Mouse (Mus musculus) midbrain, embryonic 14.5 days (tissue): ENCODE measurements around the gene Mcoln3. TPM values are rescaled to one million over a fixed set of nuclear protein-coding genes. Genes with fewer than 3 reads are reported as not detected.

Experiments
- ATAC-seq: fragments of 200-750 bp; cut with Nextera tagmentation; 2 replicates; pipeline ENCODE4 v1.8.0; 2017; ENCODE audit warnings: moderate number of reproducible peaks, moderate library complexity; ENCODE audit not compliant: low FRiP score, low TSS enrichment
- DNase-seq: peaks from one replicate; pipeline ENCODE4 v3.0.0-alpha.2; 2015
- H3K27ac ChIP-seq: fragments of 300-500 bp; sonication (generic); replicated peaks from 2 replicates; pipeline ENCODE4 v1.5.1; 2014; ENCODE audit warnings: mild to moderate bottlenecking, low read depth, low read length, moderate library complexity
- H3K27me3 ChIP-seq: fragments of 300-500 bp; sonication (generic); 2 replicates; pipeline ENCODE4 v1.6.1; 2014; ENCODE audit warnings: low read length, control low read depth, mixed read lengths; ENCODE audit not compliant: control insufficient read depth, insufficient read depth
- H3K36me3 ChIP-seq: fragments of 300-500 bp; sonication (generic); 2 replicates; pipeline ENCODE4 v1.6.1; 2014; ENCODE audit warnings: low read length, control low read depth; ENCODE audit not compliant: control insufficient read depth, insufficient read depth
- H3K4me1 ChIP-seq: fragments of 300-500 bp; sonication (generic); 2 replicates; pipeline ENCODE4 v1.6.1; 2014; ENCODE audit warnings: mild to moderate bottlenecking, antibody characterized with exemption, low read length, control low read depth; ENCODE audit not compliant: control insufficient read depth, insufficient read depth
- H3K4me2 ChIP-seq: fragments of 300-500 bp; sonication (generic); 2 replicates; pipeline ENCODE4 v1.6.1; 2014; ENCODE audit warnings: mild to moderate bottlenecking, low read length, moderate library complexity
- H3K4me3 ChIP-seq: fragments of 300-500 bp; sonication (generic); replicated peaks from 2 replicates; pipeline ENCODE4 v1.5.1; 2014; ENCODE audit warnings: low read depth, low read length
- H3K9ac ChIP-seq: fragments of 300-500 bp; sonication (generic); replicated peaks from 2 replicates; pipeline ENCODE4 v1.6.1; 2014; ENCODE audit warnings: mild to moderate bottlenecking, low read length, moderate library complexity
- H3K9me3 ChIP-seq: fragments of 300-500 bp; sonication (generic); 2 replicates; pipeline ENCODE4 v1.6.1; 2016; ENCODE audit warnings: low read length, control low read depth, mixed read lengths; ENCODE audit not compliant: control insufficient read depth
- WGBS: fragments of 180-500 bp; shearing (Covaris S2); extraction: QIAGEN DNeasy Blood & Tissue Kit; methylation state at CpG from one replicate; pipeline ENCODE4 v1.1.7; 2014; 5-methylcytosine and 5-hydroxymethylcytosine counted together
- polyA plus RNA-seq: library from polyadenylated mRNA; unstranded; fragments of >200 nt; fragmentation: Nextera tagmentation; extraction: Ambion mirVana; gene quantifications from 2 replicates; pipeline ENCODE4 v1.2.1, GENCODE M21; 2014

The Mcoln3 gene
- polyA plus RNA-seq, 1 experiment from 2014 or later = 0.61 TPM

GRCm38 (mm10) chr3:146173030-146173429 lies 55.8 kb downstream of the Mcoln3 start:
- Histone ChIP-seq H3K9me3 (no peaks in the 10 kb centered on the region), H3K27me3 (no peaks in the 10 kb centered on the region), H3K4me3 (no peak overlapping the region), H3K36me3 (no peaks in the 10 kb centered on the region), H3K4me1 (no peaks in the 10 kb centered on the region), H3K27ac (no peak overlapping the region), H3K4me2 (no peak overlapping the region), H3K9ac (no peak overlapping the region)
- 78% methylated on average over 5 of the region's 5 CpGs for WGBS
- DNase-seq (no peak), ATAC-seq (no peak)

GRCm38 (mm10) chr3:146174215-146174614 lies 57.0 kb downstream of the Mcoln3 start:
- Histone ChIP-seq H3K4me2 (no peak overlapping the region), H3K4me1 (no peaks in the 10 kb centered on the region), H3K36me3 (no peaks in the 10 kb centered on the region), H3K27ac (no peak overlapping the region), H3K9ac (no peak overlapping the region), H3K27me3 (no peaks in the 10 kb centered on the region), H3K9me3 (no peaks in the 10 kb centered on the region), H3K4me3 (no peak overlapping the region)
- WGBS = 90% methylated on average over 9 of the region's 9 CpGs
- no peak for ATAC-seq
- DNase-seq = no peak

DNA sequence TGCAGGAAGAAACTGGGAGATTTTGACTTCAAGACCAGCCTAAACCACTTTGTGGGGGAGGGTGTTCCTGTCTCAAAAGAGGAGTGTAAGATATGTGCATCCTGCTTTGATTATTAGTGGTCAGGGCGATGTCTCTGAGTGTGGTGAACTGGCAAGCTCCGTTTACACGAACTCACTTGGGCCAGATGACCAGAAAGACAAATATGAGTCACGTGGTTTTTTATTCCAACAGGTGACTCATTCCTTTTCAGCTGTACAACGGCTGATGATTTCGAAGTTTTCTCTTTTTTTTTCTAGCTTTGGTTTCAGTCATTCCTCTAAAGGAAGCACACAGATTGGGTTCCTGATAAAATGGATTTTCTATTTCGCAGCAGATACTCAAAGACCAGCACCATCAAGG lies 60.0 kb downstream of the Mcoln3 start:
- 91% methylated on average over 7 of the region's 7 CpGs for WGBS
- ATAC-seq (no peak), DNase-seq (no peak)
- no peaks in the 10 kb centered on the region for H3K9me3 ChIP-seq
- H3K27me3 ChIP-seq = no peaks in the 10 kb centered on the region
- no peak overlapping the region for H3K9ac ChIP-seq
- no peak overlapping the region for H3K4me2 ChIP-seq
- H3K27ac ChIP-seq = no peak overlapping the region
- H3K4me3 ChIP-seq = no peak overlapping the region
- H3K4me1 ChIP-seq = no peaks in the 10 kb centered on the region
- no peaks in the 10 kb centered on the region for H3K36me3 ChIP-seq

DNA sequence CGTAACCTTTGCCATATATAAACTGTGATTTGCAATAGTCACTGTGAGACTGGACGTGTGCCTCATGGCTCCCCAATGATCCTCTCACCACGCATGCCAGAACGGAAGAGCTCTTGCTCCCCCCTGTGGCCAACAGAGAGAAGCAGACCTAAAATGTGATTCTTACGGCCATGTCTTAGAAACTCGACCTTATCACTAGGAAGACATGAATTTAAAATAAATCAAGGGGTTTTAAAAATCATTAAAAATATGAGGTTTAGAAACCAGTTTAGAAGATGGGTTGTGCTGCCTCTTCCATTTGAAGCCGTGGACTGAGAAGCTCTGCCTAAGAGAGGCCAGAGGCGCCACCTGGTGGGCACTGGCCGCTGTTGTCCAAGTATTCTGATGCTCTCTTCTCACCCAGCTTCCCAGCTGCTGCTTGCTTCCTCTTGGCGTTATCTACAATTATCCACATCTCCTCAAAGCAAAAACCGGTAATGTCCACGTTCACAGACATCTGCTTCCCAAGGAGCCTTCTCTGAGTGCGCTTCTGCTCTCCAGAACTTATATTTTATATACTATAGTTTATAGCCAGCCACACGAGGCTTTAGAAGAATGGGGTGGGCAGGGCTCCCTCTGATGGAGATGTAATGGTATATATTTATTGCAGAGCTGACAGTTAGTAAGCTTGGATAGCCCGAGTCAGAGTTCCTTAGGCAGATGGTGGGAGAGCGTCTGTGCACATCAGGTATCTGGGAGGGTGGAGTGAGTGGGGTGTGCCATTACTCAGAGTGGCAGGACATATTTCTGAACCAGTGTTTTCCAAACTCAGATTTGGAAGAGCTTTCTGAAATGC lies 60.7 kb downstream of the Mcoln3 start:
- WGBS = 5% methylated on average over 16 of the region's 16 CpGs

GRCm38 (mm10) chr3:146180341-146180740 lies 63.1 kb downstream of the Mcoln3 start:
- whole genome bisulfite sequencing = 43% methylated on average over 2 of the region's 2 CpGs
- Histone ChIP-seq H3K36me3 (no peaks in the 10 kb centered on the region), H3K9me3 (no peaks in the 10 kb centered on the region), H3K4me3 (no peak overlapping the region), H3K9ac (no peak overlapping the region), H3K27ac (no peak overlapping the region), H3K4me2 (no peak overlapping the region), H3K27me3 (no peaks in the 10 kb centered on the region), H3K4me1 (0 out of 2 replicates have a peak, but pooled peaks cover 3% of the 10 kb centered on the region)
- DNase-seq (no peak), ATAC-seq (no peak)

More for the DNA sequence above, 60.7 kb downstream of the Mcoln3 start:
- H3K27ac ChIP-seq = 0 out of 2 replicates have a peak overlapping the region, but pooled peaks have one; percentile 37
- ATAC-seq (peak; percentile 83), DNase-seq (peak; percentile 95)
- peak overlapping the region; percentile 47 for H3K9ac ChIP-seq
- H3K9me3 ChIP-seq = no peaks in the 10 kb centered on the region
- peak overlapping the region; percentile 60 for H3K4me2 ChIP-seq
- H3K4me1 ChIP-seq = no peaks in the 10 kb centered on the region
- H3K36me3 ChIP-seq = no peaks in the 10 kb centered on the region
- no peaks in the 10 kb centered on the region for H3K27me3 ChIP-seq
- peak overlapping the region; percentile 31 for H3K4me3 ChIP-seq

DNA sequence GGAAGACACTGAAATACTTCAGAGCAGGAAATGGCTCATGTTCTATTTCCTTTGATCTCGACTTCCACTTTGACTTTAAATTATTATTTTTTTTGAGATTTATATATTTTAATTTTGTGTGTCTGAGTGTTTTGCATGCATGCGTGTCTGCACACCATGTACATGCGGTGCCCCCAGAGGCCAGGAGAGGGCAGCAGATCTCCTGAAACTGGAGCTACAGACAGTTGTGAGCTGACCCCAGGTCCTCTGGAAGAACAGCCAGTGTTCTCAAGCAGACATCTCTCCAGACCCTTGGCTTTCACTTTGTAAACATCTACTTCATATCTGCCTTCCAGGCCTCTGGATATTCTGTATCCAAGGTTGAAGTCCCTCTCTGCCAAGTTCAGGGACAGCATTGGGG lies 63.7 kb downstream of the Mcoln3 start:
- no peaks in the 10 kb centered on the region for H3K36me3 ChIP-seq
- H3K4me1 ChIP-seq = peaks cover 7% of the 10 kb centered on the region; the same call in 1 of the 2 replicates
- WGBS = 48% methylated on average over 3 of the region's 3 CpGs
- H3K4me2 ChIP-seq = no peak overlapping the region
- H3K9ac ChIP-seq = no peak overlapping the region
- no peak overlapping the region for H3K27ac ChIP-seq
- H3K4me3 ChIP-seq = no peak overlapping the region
- no peak for ATAC-seq
- H3K27me3 ChIP-seq = no peaks in the 10 kb centered on the region
- H3K9me3 ChIP-seq = no peaks in the 10 kb centered on the region
- peak; percentile 72 for DNase-seq

- Histone ChIP-seq H3K27ac (no peak overlapping the region), H3K9ac (no peak overlapping the region), H3K4me2 (no peak overlapping the region), H3K9me3 (no peaks in the 10 kb centered on the region), H3K4me3 (no peak overlapping the region), H3K4me1 (peaks cover 7% of the 10 kb centered on the region; the same call in 1 of the 2 replicates), H3K36me3 (no peaks in the 10 kb centered on the region), H3K27me3 (no peaks in the 10 kb centered on the region)
- peak; percentile 67 for ATAC-seq
- WGBS = 18% methylated on average over 13 of the region's 13 CpGs
- DNase-seq = peak; percentile 93
Measured at GRCm38 (mm10) chr3:146184992-146185657, 67.9 kb downstream of the Mcoln3 start.

DNA sequence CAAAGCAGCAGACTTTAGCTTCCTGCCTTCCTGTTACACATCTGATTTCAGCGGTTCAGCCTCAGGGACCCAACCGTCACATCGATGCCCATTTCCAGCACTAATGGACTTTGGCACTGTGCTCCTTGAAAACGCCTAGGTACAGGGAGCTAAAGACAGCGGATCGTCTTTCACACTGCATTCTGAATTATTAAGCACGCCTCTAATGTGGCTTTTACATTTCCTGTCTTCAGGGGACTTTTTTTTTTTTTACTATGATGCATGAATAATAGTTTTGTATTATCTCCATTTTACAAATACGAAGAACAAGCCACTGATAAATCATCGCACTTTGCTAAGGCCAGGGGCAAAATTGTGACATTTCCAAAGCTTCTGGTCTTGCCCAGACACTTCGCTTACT lies 68.8 kb downstream of the Mcoln3 start:
- Histone ChIP-seq H3K36me3 (no peaks in the 10 kb centered on the region), H3K27ac (no peak overlapping the region), H3K27me3 (no peaks in the 10 kb centered on the region), H3K4me1 (peaks cover 7% of the 10 kb centered on the region; the same call in 1 of the 2 replicates), H3K9me3 (no peaks in the 10 kb centered on the region), H3K9ac (no peak overlapping the region), H3K4me3 (no peak overlapping the region), H3K4me2 (no peak overlapping the region)
- 64% methylated on average over 10 of the region's 10 CpGs for WGBS
- DNase-seq (peak; percentile 30), ATAC-seq (no peak)
